Mouse (Mus musculus): ENCODE results near the gene Ddx55. TPM values are rescaled to one million over a fixed set of nuclear protein-coding genes. Genes with fewer than 3 reads are reported as not detected.
"Not testable (repeated sequence)": the region's sequence is repeated elsewhere in the genome, so short reads cannot be mapped to it uniquely, and the experiment has no call there.

The Ddx55 gene
- polyA plus RNA-seq, 1 experiment from 2014 or later, result 5.1 TPM

- no peak overlapping the region for H3K9ac ChIP-seq
- no peak overlapping the region for H3K4me3 ChIP-seq (replicated peaks)
- H3K36me3 ChIP-seq (replicated peaks), result peaks cover 99% of the 10 kb centered on the region
- WGBS (ENCODE audit: insufficient replicate concordance), result 78% methylated on average over 12 of the region's 12 CpGs
- no peaks in the 10 kb centered on the region for H3K9me3 ChIP-seq (replicated peaks)
- ATAC-seq (ENCODE audit: insufficient read depth), result no peak
- H3K4me1 ChIP-seq (replicated peaks), result no peaks in the 10 kb centered on the region
- no peak overlapping the region for H3K4me2 ChIP-seq
- H3K27ac ChIP-seq (replicated peaks), result no peak overlapping the region
- no peaks in the 10 kb centered on the region for H3K27me3 ChIP-seq
Measured at GRCm38 (mm10) chr5:124571068-124571467, 18.4 kb downstream of the Ddx55 start.

- peaks cover 71% of the 10 kb centered on the region for H3K36me3 ChIP-seq (replicated peaks)
- WGBS (ENCODE audit: insufficient replicate concordance), result 83% methylated on average over 7 of the region's 7 CpGs
- no peak overlapping the region for H3K27ac ChIP-seq (replicated peaks)
Measured at GRCm38 (mm10) chr5:124575467-124575866, 22.8 kb downstream of the Ddx55 start.

GRCm38 (mm10) chr5:124578633-124579317, 26.1 kb downstream of the Ddx55 start, which contains the start of the genes Eif2b1 and Gtf2h3:
Gene Eif2b1, minus strand, starts transcription at chr5:124579131.
Gene Gtf2h3, plus strand, starts transcription at chr5:124579140.
- H3K27ac ChIP-seq (replicated peaks), result peak within 1 kb of the TSS; percentile 36; the same call in 1 of the 2 replicates

More at GRCm38 (mm10) chr5:124575467-124575866, 22.8 kb downstream of the Ddx55 start:
- H3K4me3 ChIP-seq (replicated peaks), result no peak overlapping the region
- no peaks in the 10 kb centered on the region for H3K27me3 ChIP-seq
- peaks cover 27% of the 10 kb centered on the region for H3K4me1 ChIP-seq (replicated peaks)
- no peak for ATAC-seq (ENCODE audit: insufficient read depth)
- no peak overlapping the region for H3K9ac ChIP-seq
- no peaks in the 10 kb centered on the region for H3K9me3 ChIP-seq (replicated peaks)
- no peak overlapping the region for H3K4me2 ChIP-seq

GRCm38 (mm10) chr5:124582515-124582914, 29.9 kb downstream of the Ddx55 start:
- peaks cover 30% of the 10 kb centered on the region for H3K36me3 ChIP-seq (replicated peaks)
- no peak overlapping the region for H3K4me3 ChIP-seq (replicated peaks)
- no peaks in the 10 kb centered on the region for H3K27me3 ChIP-seq
- H3K4me2 ChIP-seq, result no peak overlapping the region
- H3K9me3 ChIP-seq (replicated peaks), result no peaks in the 10 kb centered on the region
- WGBS (ENCODE audit: insufficient replicate concordance), result 45% methylated on average over 5 of the region's 5 CpGs
- H3K9ac ChIP-seq, result no peak overlapping the region
- ATAC-seq (ENCODE audit: insufficient read depth), result no peak
- H3K27ac ChIP-seq (replicated peaks), result no peak overlapping the region
- peaks cover 28% of the 10 kb centered on the region for H3K4me1 ChIP-seq (replicated peaks)

More at GRCm38 (mm10) chr5:124578633-124579317, 26.1 kb downstream of the Ddx55 start, which contains the start of the genes Eif2b1 and Gtf2h3:
- H3K4me2 ChIP-seq, result peak within 1 kb of the TSS; percentile 76
- H3K9ac ChIP-seq, result peak within 1 kb of the TSS; percentile 62
- H3K4me3 ChIP-seq (replicated peaks), result peak within 1 kb of the TSS; percentile 73
- 1% methylated on average over 51 of the region's 51 CpGs for WGBS (ENCODE audit: insufficient replicate concordance)
- peaks cover 31% of the 10 kb centered on the region for H3K4me1 ChIP-seq (replicated peaks)
- H3K9me3 ChIP-seq (replicated peaks), result no peaks in the 10 kb centered on the region
- no peaks in the 10 kb centered on the region for H3K27me3 ChIP-seq
- ATAC-seq (ENCODE audit: insufficient read depth), result peak; percentile 87
- peaks cover 42% of the 10 kb centered on the region for H3K36me3 ChIP-seq (replicated peaks)

- Histone ChIP-seq H3K4me3 (replicated peaks) (no peak overlapping the region), H3K9ac (no peak overlapping the region), H3K36me3 (replicated peaks) (peaks cover 32% of the 10 kb centered on the region), H3K27ac (replicated peaks) (no peak overlapping the region), H3K4me1 (replicated peaks) (no peaks in the 10 kb centered on the region), H3K9me3 (replicated peaks) (no peaks in the 10 kb centered on the region), H3K4me2 (no peak overlapping the region), H3K27me3 (no peaks in the 10 kb centered on the region)
- ATAC-seq (ENCODE audit: insufficient read depth), result no peak
- 79% methylated on average over 3 of the region's 3 CpGs for WGBS (ENCODE audit: insufficient replicate concordance)
Measured at GRCm38 (mm10) chr5:124592768-124593167, 40.1 kb downstream of the Ddx55 start.

- peak; percentile 86 for ATAC-seq (ENCODE audit: insufficient read depth)
- H3K9ac ChIP-seq, result peak overlapping the region; percentile 37
- peak overlapping the region; percentile 78 for H3K4me2 ChIP-seq
- 11% methylated on average over 30 of the region's 30 CpGs for WGBS (ENCODE audit: insufficient replicate concordance)
- no peaks in the 10 kb centered on the region for H3K27me3 ChIP-seq
- H3K4me3 ChIP-seq (replicated peaks), result peak overlapping the region; percentile 61
- H3K4me1 ChIP-seq (replicated peaks), result peaks cover 12% of the 10 kb centered on the region
- peaks cover 12% of the 10 kb centered on the region for H3K36me3 ChIP-seq (replicated peaks)
- H3K9me3 ChIP-seq (replicated peaks), result no peaks in the 10 kb centered on the region
- no peak overlapping the region for H3K27ac ChIP-seq (replicated peaks)
Measured at GRCm38 (mm10) chr5:124598224-124599174, 45.8 kb downstream of the Ddx55 start.

- 27% methylated on average over 8 of the region's 8 CpGs for WGBS (ENCODE audit: insufficient replicate concordance)
- not testable (repeated sequence) for H3K4me2 ChIP-seq; H3K9ac ChIP-seq; H3K36me3 ChIP-seq (replicated peaks); H3K27me3 ChIP-seq; ATAC-seq (ENCODE audit: insufficient read depth); H3K27ac ChIP-seq (replicated peaks); H3K4me3 ChIP-seq (replicated peaks); H3K9me3 ChIP-seq (replicated peaks)
- peaks cover 12% of the 10 kb centered on the region for H3K4me1 ChIP-seq (replicated peaks)
Measured at GRCm38 (mm10) chr5:124599726-124600125, 47.1 kb downstream of the Ddx55 start.

GRCm38 (mm10) chr5:124602349-124602748, 49.7 kb downstream of the Ddx55 start:
- no peak for ATAC-seq (ENCODE audit: insufficient read depth)
- no peak overlapping the region for H3K4me3 ChIP-seq (replicated peaks)
- no peak overlapping the region for H3K4me2 ChIP-seq
- no peaks in the 10 kb centered on the region for H3K27me3 ChIP-seq
- H3K9ac ChIP-seq, result no peak overlapping the region
- no peaks in the 10 kb centered on the region for H3K9me3 ChIP-seq (replicated peaks)
- peaks cover 16% of the 10 kb centered on the region for H3K4me1 ChIP-seq (replicated peaks)
- no peaks in the 10 kb centered on the region for H3K36me3 ChIP-seq (replicated peaks)
- WGBS (ENCODE audit: insufficient replicate concordance), result 40% methylated on average over 5 of the region's 5 CpGs
- H3K27ac ChIP-seq (replicated peaks), result no peak overlapping the region

GRCm38 (mm10) chr5:124604296-124604695, 51.6 kb downstream of the Ddx55 start:
- Histone ChIP-seq H3K27ac (replicated peaks) (peak overlapping the region; percentile 45; the same call in 1 of the 2 replicates), H3K4me3 (replicated peaks) (no peak overlapping the region), H3K4me2 (no peak overlapping the region), H3K27me3 (0 out of 2 replicates have a peak, but pooled peaks cover 4% of the 10 kb centered on the region), H3K4me1 (replicated peaks) (0 out of 2 replicates have a peak, but pooled peaks cover 4% of the 10 kb centered on the region), H3K36me3 (replicated peaks) (no peaks in the 10 kb centered on the region), H3K9me3 (replicated peaks) (no peaks in the 10 kb centered on the region), H3K9ac (no peak overlapping the region)
- 56% methylated on average over 4 of the region's 4 CpGs for WGBS (ENCODE audit: insufficient replicate concordance)
- ATAC-seq (ENCODE audit: insufficient read depth), result no peak

GRCm38 (mm10) chr5:124605041-124605622, 52.5 kb downstream of the Ddx55 start:
- ATAC-seq (ENCODE audit: insufficient read depth), result peak; percentile 83
- 64% methylated on average over 17 of the region's 17 CpGs for WGBS (ENCODE audit: insufficient replicate concordance)
- Histone ChIP-seq H3K4me3 (replicated peaks) (no peak overlapping the region), H3K36me3 (replicated peaks) (no peaks in the 10 kb centered on the region), H3K9ac (no peak overlapping the region), H3K4me1 (replicated peaks) (0 out of 2 replicates have a peak, but pooled peaks cover 4% of the 10 kb centered on the region), H3K27ac (replicated peaks) (peak overlapping the region; percentile 45; the same call in 1 of the 2 replicates), H3K27me3 (0 out of 2 replicates have a peak, but pooled peaks cover 4% of the 10 kb centered on the region), H3K9me3 (replicated peaks) (no peaks in the 10 kb centered on the region), H3K4me2 (no peak overlapping the region)
